Mouse (Mus musculus): ENCODE results near the gene Atg4b. TPM values are rescaled to one million over a fixed set of nuclear protein-coding genes. Genes with fewer than 3 reads are reported as not detected.
"Not testable (repeated sequence)": the region's sequence is repeated elsewhere in the genome, so short reads cannot be mapped to it uniquely, and the experiment has no call there.

The Atg4b gene
- total RNA-seq, 2 experiments from 2014 or later, result 48.0 to 51.4 TPM

GRCm38 (mm10) chr1:93818722-93819121 lies 67.4 kb downstream of the Atg4b start:
- no peak for DNase-seq

GRCm38 (mm10) chr1:93823796-93824495 lies 72.6 kb downstream of the Atg4b start:
- no peak for DNase-seq

DNA sequence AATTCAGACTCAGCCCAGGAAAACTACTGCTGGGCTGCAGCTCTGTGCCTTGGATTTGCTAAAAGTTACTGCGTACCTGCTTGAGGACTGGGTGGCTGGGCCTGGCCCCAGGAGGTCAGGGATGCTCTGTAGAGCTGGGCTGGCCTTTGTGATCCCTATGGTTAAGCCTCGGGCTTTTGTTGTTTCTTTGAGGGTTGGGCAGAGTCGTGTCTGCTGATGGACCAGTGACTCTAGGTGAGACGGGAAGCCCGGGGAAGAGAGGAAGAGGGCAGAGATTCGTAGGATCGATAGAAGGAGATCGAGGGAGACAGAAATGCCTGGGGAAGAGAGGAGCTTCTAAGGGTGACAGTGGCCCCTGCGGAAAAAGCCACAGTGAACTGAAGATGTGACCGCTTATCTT lies 73.3 kb downstream of the Atg4b start, which contains the start of gene D2hgdh:
TSS of gene D2hgdh (plus strand) at position 301 of the 400 bp plus-strand sequence.
- no peak for DNase-seq

GRCm38 (mm10) chr1:93825105-93825674 lies 73.9 kb downstream of the Atg4b start:
- DNase-seq, result peak; percentile 92

- DNase-seq, result peak; percentile 16
These were observed 74.7 kb downstream of the Atg4b start for GRCm38 (mm10) chr1:93825771-93826539.

GRCm38 (mm10) chr1:93826540-93826835 lies 75.2 kb downstream of the Atg4b start:
- no peak for DNase-seq

DNA sequence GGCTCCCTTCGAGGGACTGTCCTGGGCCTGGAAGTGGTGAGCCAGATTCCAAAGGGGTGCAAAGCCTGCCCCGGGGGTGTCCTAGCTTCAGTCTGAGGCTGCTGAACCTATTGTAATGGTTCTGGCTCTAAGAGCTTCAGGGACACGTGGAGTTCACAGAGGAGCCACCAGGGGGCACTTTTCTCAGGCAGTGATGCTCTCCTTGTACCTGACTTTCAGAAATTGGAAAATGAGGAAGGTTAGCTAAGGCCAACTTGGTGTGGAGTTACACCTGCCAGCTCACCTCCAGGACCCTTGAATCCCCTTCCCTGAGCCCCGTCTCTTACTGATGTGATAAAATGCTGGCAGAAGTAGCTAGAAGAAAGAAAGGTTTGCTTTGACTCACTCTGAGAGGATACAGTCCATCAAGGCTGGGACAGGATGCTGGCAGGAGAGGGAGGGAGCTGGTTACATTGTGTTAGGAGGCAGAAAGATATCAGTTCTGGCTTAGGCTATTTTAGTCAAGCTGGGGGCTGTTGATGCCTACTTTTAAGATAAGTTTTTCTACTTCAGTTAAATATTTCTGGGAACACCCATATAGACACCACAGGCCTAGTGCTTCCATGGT lies 81.6 kb downstream of the Atg4b start:
- DNase-seq, result not testable (repeated sequence)

GRCm38 (mm10) chr1:93834671-93835150 lies 83.4 kb downstream of the Atg4b start:
- no peak for DNase-seq

GRCm38 (mm10) chr1:93835211-93835610 lies 83.9 kb downstream of the Atg4b start:
- DNase-seq, result no peak

DNA sequence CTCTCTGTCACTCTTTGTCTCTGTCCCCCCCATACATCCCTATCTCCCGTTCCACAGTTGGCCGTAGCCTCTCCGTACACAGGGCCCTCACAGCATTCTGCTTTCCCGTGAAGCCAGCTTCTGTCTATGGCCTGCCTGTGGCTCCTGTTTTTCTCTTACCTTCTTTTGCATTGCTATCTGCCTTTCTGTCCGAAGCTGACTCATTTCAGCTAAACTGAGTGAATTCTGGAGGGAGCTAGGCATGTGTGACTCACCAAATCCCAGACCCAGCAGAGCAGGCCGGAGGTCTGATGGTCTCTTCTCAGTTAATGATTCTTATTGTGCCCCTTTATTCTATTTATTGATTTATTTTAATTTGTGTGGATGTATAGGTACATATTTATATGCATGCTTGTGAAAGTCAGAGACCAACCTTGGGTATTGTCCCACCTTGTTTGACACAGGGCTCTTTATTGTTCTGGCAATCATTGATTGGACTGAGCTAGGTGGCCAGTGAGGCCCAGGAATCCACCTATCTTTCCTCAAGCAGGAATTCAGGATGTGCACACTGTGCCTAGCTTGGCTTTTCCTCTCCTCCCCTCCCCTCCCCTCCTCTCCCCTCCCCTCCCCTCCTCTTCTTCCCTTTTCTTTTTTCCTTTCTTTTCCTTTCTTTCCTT lies 84.7 kb downstream of the Atg4b start:
- no peak for DNase-seq

DNA sequence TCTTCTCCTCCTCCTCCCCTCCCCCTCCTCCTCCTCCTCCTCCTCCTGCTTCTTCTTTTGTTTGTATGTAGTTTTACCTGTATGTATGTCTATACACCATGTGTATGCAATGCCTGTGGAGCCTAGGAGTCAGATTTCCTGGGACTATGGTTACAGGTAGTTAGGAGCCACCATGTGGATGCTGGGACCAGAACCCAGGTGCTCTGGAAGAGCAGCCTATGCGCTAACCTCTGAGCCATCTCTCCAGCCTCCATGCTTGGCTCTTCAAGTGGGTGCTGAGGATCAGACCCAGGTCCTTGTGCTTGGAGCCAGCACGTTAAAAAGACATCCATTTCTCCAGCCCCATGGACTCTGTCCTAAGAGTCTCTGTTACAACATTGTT lies 85.2 kb downstream of the Atg4b start:
- DNase-seq, result no peak

DNA sequence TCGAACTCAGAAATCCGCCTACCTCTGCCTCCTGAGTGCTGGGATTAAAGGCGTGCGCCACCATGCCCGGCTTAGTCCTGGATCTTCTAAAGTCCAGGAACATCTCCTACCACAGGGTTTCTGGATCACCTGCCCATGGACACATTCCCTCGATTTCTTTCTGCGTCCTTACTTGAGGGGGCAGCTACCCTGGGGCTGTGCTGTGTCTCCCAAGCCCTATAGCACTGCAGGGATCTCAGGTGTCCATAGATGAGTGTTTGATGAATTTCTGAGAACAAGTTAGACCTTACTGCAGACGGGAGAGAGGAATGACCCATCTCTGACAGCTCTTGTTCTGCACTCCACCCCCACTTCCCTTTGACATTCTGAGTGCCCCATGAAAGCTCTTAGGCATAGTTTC lies 86.0 kb downstream of the Atg4b start:
- DNase-seq, result no peak

DNA sequence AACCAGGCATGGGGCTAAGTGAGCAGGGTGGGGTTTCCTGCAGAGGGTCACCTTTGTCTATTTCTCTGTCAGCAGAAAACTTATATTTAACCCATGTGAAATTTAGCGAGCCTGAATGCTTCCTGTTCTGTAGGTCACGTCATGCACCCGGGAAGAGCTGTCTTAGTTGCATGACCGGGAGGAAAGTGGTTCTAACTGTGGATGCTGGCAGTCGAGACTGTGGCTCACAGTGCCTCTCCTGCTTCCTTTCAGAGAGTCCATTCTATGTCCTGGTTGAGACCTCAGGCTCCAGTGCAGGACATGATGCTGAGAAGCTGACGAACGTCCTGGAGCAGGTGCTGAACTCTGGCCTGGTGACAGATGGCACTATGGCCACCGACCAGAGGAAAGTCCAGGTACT lies 87.3 kb downstream of the Atg4b start:
- not testable (repeated sequence) for DNase-seq

Other genes starting within 250 kb of the Atg4b start
- gene Farp2, start 239.4 kb upstream of the Atg4b start, total RNA-seq (2021), result 10 to 100 TPM; 15.3 to 16.8 TPM
- 100 to 1,000 TPM; 120 to 133 TPM for gene Stk25, start 92.8 kb upstream of the Atg4b start, total RNA-seq (2021)
- 10 to 100 TPM; 16.6 to 16.9 TPM for gene Bok, start 65.8 kb upstream of the Atg4b start, total RNA-seq (2021)
- gene Thap4, start 3.4 kb downstream of the Atg4b start, total RNA-seq (2021), result 10 to 100 TPM; 68.7 to 72.6 TPM
- gene Dtymk, start 50.4 kb downstream of the Atg4b start, total RNA-seq (2021), result 10 to 100 TPM; 78.1 to 79.7 TPM
- 10 to 100 TPM; 11.9 to 13.1 TPM for gene Ing5, start 52.5 kb downstream of the Atg4b start, total RNA-seq (2021)
- 10 to 100 TPM; 21.0 to 25.1 TPM for gene D2hgdh, start 73.4 kb downstream of the Atg4b start, total RNA-seq (2021)
- gene Gal3st2, start 109.8 kb downstream of the Atg4b start, total RNA-seq (2021), result under 1 TPM in 1 of 2 experiments, not detected in 1; 0.17 TPM
- under 1 TPM; 0.34 to 0.45 TPM for gene Gal3st2b, start 166.8 kb downstream of the Atg4b start, total RNA-seq (2021)
- gene Gal3st2c, start 239.0 kb downstream of the Atg4b start, total RNA-seq (2021), result under 1 TPM; 0.38 to 0.45 TPM

Data from heart, postnatal 4 days (tissue).